Mouse (Mus musculus): ENCODE results near the gene Tmem14a. TPM values are rescaled to one million over a fixed set of nuclear protein-coding genes. Genes with fewer than 3 reads are reported as not detected.

Gene Tmem14a
- polyA plus RNA-seq, 1 experiment from 2014 or later, result 16.7 TPM

GRCm38 (mm10) chr1:21239911-21240898 is 21.8 kb downstream of the Tmem14a start, which contains the start of gene Gsta3:
TSS of gene Gsta3 (plus strand) at chr1:21240589.
- H3K4me2 ChIP-seq (replicated peaks), result no peak within 1 kb of the TSS
- H3K4me3 ChIP-seq (replicated peaks), result no peak within 1 kb of the TSS
- no peak within 1 kb of the TSS for H3K27ac ChIP-seq
- no peaks in the 10 kb centered on the region for H3K36me3 ChIP-seq
- H3K9ac ChIP-seq (replicated peaks), result no peak within 1 kb of the TSS
- WGBS, result 69% methylated on average over 8 of the region's 8 CpGs
- H3K27me3 ChIP-seq, result no peaks in the 10 kb centered on the region
- no peaks in the 10 kb centered on the region for H3K9me3 ChIP-seq
- H3K4me1 ChIP-seq (replicated peaks), result no peaks in the 10 kb centered on the region
- ATAC-seq, result no peak

GRCm38 (mm10) chr1:21241096-21241495 is 22.7 kb downstream of the Tmem14a start:
- Histone ChIP-seq H3K27me3 (no peaks in the 10 kb centered on the region), H3K4me1 (replicated peaks) (no peaks in the 10 kb centered on the region)

GRCm38 (mm10) chr1:21244290-21244960 is 26.1 kb downstream of the Tmem14a start:
- Histone ChIP-seq H3K4me1 (replicated peaks) (no peaks in the 10 kb centered on the region), H3K4me3 (replicated peaks) (no peak overlapping the region), H3K27me3 (no peaks in the 10 kb centered on the region), H3K9ac (replicated peaks) (no peak overlapping the region), H3K4me2 (replicated peaks) (no peak overlapping the region), H3K36me3 (no peaks in the 10 kb centered on the region), H3K27ac (no peak overlapping the region), H3K9me3 (no peaks in the 10 kb centered on the region)
- 87% methylated on average over 4 of the region's 4 CpGs for WGBS
- ATAC-seq, result no peak

More at GRCm38 (mm10) chr1:21241096-21241495, 22.7 kb downstream of the Tmem14a start:
- ATAC-seq, result no peak
- Histone ChIP-seq H3K9me3 (no peaks in the 10 kb centered on the region), H3K4me3 (replicated peaks) (no peak overlapping the region), H3K9ac (replicated peaks) (no peak overlapping the region), H3K4me2 (replicated peaks) (no peak overlapping the region), H3K36me3 (no peaks in the 10 kb centered on the region), H3K27ac (no peak overlapping the region)
- 88% methylated on average over 1 of the region's 1 CpGs for WGBS

- H3K27ac ChIP-seq, result no peak overlapping the region
Measured at GRCm38 (mm10) chr1:21246136-21246535, 27.8 kb downstream of the Tmem14a start.

GRCm38 (mm10) chr1:21247896-21248295 is 29.5 kb downstream of the Tmem14a start:
- Histone ChIP-seq H3K4me2 (replicated peaks) (no peak overlapping the region), H3K27ac (no peak overlapping the region), H3K27me3 (no peaks in the 10 kb centered on the region), H3K9me3 (no peaks in the 10 kb centered on the region), H3K9ac (replicated peaks) (no peak overlapping the region), H3K4me1 (replicated peaks) (no peaks in the 10 kb centered on the region), H3K4me3 (replicated peaks) (no peak overlapping the region), H3K36me3 (no peaks in the 10 kb centered on the region)
- ATAC-seq, result no peak

More at GRCm38 (mm10) chr1:21246136-21246535, 27.8 kb downstream of the Tmem14a start:
- no peak for ATAC-seq
- Histone ChIP-seq H3K4me3 (replicated peaks) (no peak overlapping the region), H3K9me3 (no peaks in the 10 kb centered on the region), H3K4me2 (replicated peaks) (no peak overlapping the region), H3K36me3 (no peaks in the 10 kb centered on the region), H3K4me1 (replicated peaks) (no peaks in the 10 kb centered on the region), H3K27me3 (no peaks in the 10 kb centered on the region), H3K9ac (replicated peaks) (no peak overlapping the region)
- WGBS, result 71% methylated on average over 3 of the region's 3 CpGs

GRCm38 (mm10) chr1:21248560-21249390 is 30.4 kb downstream of the Tmem14a start:
- 89% methylated on average over 9 of the region's 9 CpGs for WGBS

GRCm38 (mm10) chr1:21251661-21252060 is 33.3 kb downstream of the Tmem14a start:
- H3K4me1 ChIP-seq (replicated peaks), result no peaks in the 10 kb centered on the region
- no peak overlapping the region for H3K9ac ChIP-seq (replicated peaks)
- no peaks in the 10 kb centered on the region for H3K27me3 ChIP-seq
- H3K4me2 ChIP-seq (replicated peaks), result no peak overlapping the region
- H3K4me3 ChIP-seq (replicated peaks), result no peak overlapping the region
- H3K36me3 ChIP-seq, result no peaks in the 10 kb centered on the region
- no peaks in the 10 kb centered on the region for H3K9me3 ChIP-seq
- WGBS, result 45% methylated on average over 6 of the region's 6 CpGs
- no peak overlapping the region for H3K27ac ChIP-seq
- ATAC-seq, result no peak

More at GRCm38 (mm10) chr1:21248560-21249390, 30.4 kb downstream of the Tmem14a start:
- ATAC-seq, result no peak
- Histone ChIP-seq H3K9ac (replicated peaks) (no peak overlapping the region), H3K27ac (no peak overlapping the region), H3K4me2 (replicated peaks) (no peak overlapping the region), H3K4me1 (replicated peaks) (no peaks in the 10 kb centered on the region), H3K4me3 (replicated peaks) (no peak overlapping the region), H3K9me3 (no peaks in the 10 kb centered on the region), H3K36me3 (no peaks in the 10 kb centered on the region), H3K27me3 (no peaks in the 10 kb centered on the region)

- Histone ChIP-seq H3K36me3 (no peaks in the 10 kb centered on the region), H3K27ac (no peak overlapping the region), H3K27me3 (no peaks in the 10 kb centered on the region), H3K4me3 (replicated peaks) (no peak overlapping the region), H3K4me2 (replicated peaks) (no peak overlapping the region), H3K9ac (replicated peaks) (no peak overlapping the region), H3K9me3 (no peaks in the 10 kb centered on the region), H3K4me1 (replicated peaks) (no peaks in the 10 kb centered on the region)
- ATAC-seq, result no peak
- WGBS, result 92% methylated on average over 10 of the region's 10 CpGs
Measured at GRCm38 (mm10) chr1:21252566-21253302, 34.4 kb downstream of the Tmem14a start.

GRCm38 (mm10) chr1:21253303-21253650 is 34.9 kb downstream of the Tmem14a start:
- H3K36me3 ChIP-seq, result no peaks in the 10 kb centered on the region
- H3K4me3 ChIP-seq (replicated peaks), result no peak overlapping the region
- 89% methylated on average over 1 of the region's 1 CpGs for WGBS
- H3K27ac ChIP-seq, result no peak overlapping the region
- H3K4me1 ChIP-seq (replicated peaks), result no peaks in the 10 kb centered on the region
- H3K9me3 ChIP-seq, result no peaks in the 10 kb centered on the region
- ATAC-seq, result no peak
- H3K9ac ChIP-seq (replicated peaks), result no peak overlapping the region
- H3K27me3 ChIP-seq, result no peaks in the 10 kb centered on the region
- H3K4me2 ChIP-seq (replicated peaks), result no peak overlapping the region

GRCm38 (mm10) chr1:21253856-21254255 is 35.5 kb downstream of the Tmem14a start:
- WGBS, result 78% methylated on average over 4 of the region's 4 CpGs
- Histone ChIP-seq H3K27ac (no peak overlapping the region), H3K27me3 (no peaks in the 10 kb centered on the region), H3K9ac (replicated peaks) (no peak overlapping the region), H3K36me3 (no peaks in the 10 kb centered on the region), H3K4me2 (replicated peaks) (no peak overlapping the region), H3K4me3 (replicated peaks) (no peak overlapping the region), H3K9me3 (no peaks in the 10 kb centered on the region), H3K4me1 (replicated peaks) (no peaks in the 10 kb centered on the region)
- no peak for ATAC-seq

- no peak for ATAC-seq
- Histone ChIP-seq H3K4me1 (replicated peaks) (no peaks in the 10 kb centered on the region), H3K9me3 (no peaks in the 10 kb centered on the region), H3K27me3 (no peaks in the 10 kb centered on the region), H3K9ac (replicated peaks) (no peak overlapping the region), H3K4me2 (replicated peaks) (no peak overlapping the region), H3K27ac (no peak overlapping the region), H3K36me3 (no peaks in the 10 kb centered on the region), H3K4me3 (replicated peaks) (no peak overlapping the region)
- WGBS, result 93% methylated on average over 7 of the region's 7 CpGs
Measured at GRCm38 (mm10) chr1:21255625-21256345, 37.4 kb downstream of the Tmem14a start.

Data from midbrain, embryonic 13.5 days (tissue).